Mouse (Mus musculus) MEL (cell line): ENCODE measurements around the gene Galnt6.

Experiments
- CTCF ChIP-seq, 3 experiments: IDR thresholded peaks in 2 of 3; conservative IDR thresholded peaks in 1 of 3; 2 replicates each; pipeline ENCODE4 v1.5.1; 2011 to 2012; ENCODE audit warnings: low read length in 3 of 3, low read depth in 2 of 3, mild to moderate bottlenecking in 2 of 3, improper control_type of control experiment in 1 of 3, inconsistent platforms in 1 of 3, mixed read lengths in 1 of 3, moderate library complexity in 1 of 3; ENCODE audit not compliant: control insufficient read depth in 1 of 3, insufficient read depth in 1 of 3, poor library complexity in 1 of 3, severe bottlenecking in 1 of 3
- EP300 ChIP-seq, 2 experiments: IDR thresholded peaks; 2 replicates each; pipeline ENCODE4 v1.6.1; 2011; ENCODE audit warnings: improper control_type of control experiment in 2 of 2, low read length in 2 of 2, low read depth in 1 of 2, mild to moderate bottlenecking in 1 of 2
- HCFC1 ChIP-seq: IDR thresholded peaks from 2 replicates; pipeline ENCODE4 v1.6.1; 2012; ENCODE audit warnings: low read depth, mild to moderate bottlenecking, inconsistent platforms, low read length, improper control_type of control experiment, moderate library complexity
- POLR2A ChIP-seq, 2 experiments: IDR thresholded peaks; 2 replicates each; pipeline ENCODE4 v1.6.1; 2011 to 2012; ENCODE audit warnings: low read length in 2 of 2, mild to moderate bottlenecking in 2 of 2, control low read depth in 1 of 2, improper control_type of control experiment in 1 of 2, low read depth in 1 of 2, moderate library complexity in 1 of 2; ENCODE audit not compliant: control insufficient read depth in 1 of 2, insufficient read depth in 1 of 2, poor library complexity in 1 of 2
- POLR2AphosphoS2 ChIP-seq: IDR thresholded peaks from 2 replicates; pipeline ENCODE4 v1.6.1; 2011; ENCODE audit warnings: low read length, improper control_type of control experiment
- POLR2AphosphoS5 ChIP-seq: IDR thresholded peaks from 2 replicates; pipeline ENCODE4 v1.6.1; 2012; ENCODE audit warnings: low read depth, borderline replicate concordance, mild to moderate bottlenecking, inconsistent platforms, low read length, moderate library complexity, mixed read lengths
- USF1 ChIP-seq: IDR thresholded peaks from 2 replicates; pipeline ENCODE4 v1.6.1; 2014; ENCODE audit warnings: low read depth, mild to moderate bottlenecking, inconsistent platforms, low read length, improper control_type of control experiment, moderate library complexity
- ZKSCAN1 ChIP-seq: IDR thresholded peaks from 2 replicates; pipeline ENCODE4 v1.6.1; 2012; ENCODE audit warnings: low read depth, mild to moderate bottlenecking, inconsistent platforms, low read length, improper control_type of control experiment, moderate library complexity
- ZMIZ1 ChIP-seq: IDR thresholded peaks from 2 replicates; pipeline ENCODE4 v1.6.1; 2012; ENCODE audit warnings: low read depth, mild to moderate bottlenecking, inconsistent platforms, low read length, improper control_type of control experiment, moderate library complexity

GRCm38 (mm10) chr15:100726721-100727120 lies 2.5 kb downstream of the Galnt6 start:
- TF ChIP-seq CTCF (IDR thresholded peaks at IDR 0.05 in 2 of 3, conservative IDR thresholded peaks at IDR 0.05 in 1 of 3; ENCODE audit: control insufficient read depth in 1 of 3, insufficient read depth in 1 of 3, low read depth in 2 of 3, low read length in 3 of 3, poor library complexity in 1 of 3, severe bottlenecking in 1 of 3): no peak
- TF ChIP-seq POLR2AphosphoS2: no peak
- TF ChIP-seq EP300 (IDR thresholded peaks at IDR 0.05; ENCODE audit: low read depth in 1 of 2, low read length in 2 of 2): no peak
- no peak for TF ChIP-seq ZMIZ1
- TF ChIP-seq USF1: no peak
- TF ChIP-seq HCFC1: no peak
- no peak for TF ChIP-seq POLR2A (IDR thresholded peaks at IDR 0.05; ENCODE audit: control insufficient read depth in 1 of 2, insufficient read depth in 1 of 2, low read depth in 1 of 2, low read length in 2 of 2, poor library complexity in 1 of 2)
- no peak for TF ChIP-seq ZKSCAN1
- no peak for TF ChIP-seq POLR2AphosphoS5
